Mouse (Mus musculus) spleen, postnatal 10 days (tissue): ENCODE measurements around the gene Brf1.

Source experiments
- DNase-seq, 2 experiments: peaks; one replicate each; pipeline ENCODE4 v3.0.0; 2021 to 2022; ENCODE audit warnings: low spot score in 2 of 2

The Brf1 gene

DNA sequence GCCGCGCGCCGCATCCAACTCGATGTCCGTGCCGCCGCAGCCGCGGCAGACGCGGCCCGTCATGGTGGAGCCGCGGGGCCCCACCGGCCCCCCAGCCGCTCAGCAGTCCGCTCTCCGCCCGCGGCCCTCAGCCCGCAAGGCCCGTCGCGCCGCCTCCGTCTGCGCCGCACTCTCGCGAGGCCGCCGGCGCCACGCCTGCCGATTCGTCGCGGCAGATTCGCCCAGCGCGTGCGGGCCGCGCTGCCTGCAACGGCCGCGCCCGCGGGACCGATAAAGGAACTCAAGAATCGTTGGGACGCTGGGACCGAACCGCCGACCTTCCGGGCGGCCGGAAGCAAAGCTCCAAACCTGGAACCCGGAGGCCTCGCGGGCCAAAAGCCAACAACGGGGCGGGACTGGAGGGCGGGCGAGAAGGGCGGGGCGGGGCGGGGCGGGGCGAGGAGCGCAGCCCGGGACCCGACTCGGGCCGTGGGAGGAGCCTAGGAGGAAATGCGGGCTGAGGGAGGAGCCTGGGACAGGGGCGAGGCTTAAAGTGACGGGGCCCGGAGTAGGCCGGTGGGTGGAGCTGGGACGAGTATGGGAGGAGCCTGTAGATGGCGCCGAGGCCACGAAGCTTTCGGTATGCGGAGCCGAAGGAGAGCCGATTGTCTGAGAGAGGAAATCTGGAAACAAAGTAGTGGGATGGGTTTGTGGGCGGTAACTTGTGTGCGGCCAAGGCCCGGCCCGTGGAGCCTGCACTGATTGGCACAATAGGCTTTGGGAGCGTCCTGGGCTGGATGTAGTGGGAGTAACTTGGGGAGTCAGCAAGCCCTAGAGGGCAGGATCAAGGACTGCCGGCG lies at the start of gene Brf1:
Gene Brf1 (minus strand): TSS at position 411 of the 839 bp plus-strand sequence.
- peak; percentile 94 to 98 for DNase-seq

DNA sequence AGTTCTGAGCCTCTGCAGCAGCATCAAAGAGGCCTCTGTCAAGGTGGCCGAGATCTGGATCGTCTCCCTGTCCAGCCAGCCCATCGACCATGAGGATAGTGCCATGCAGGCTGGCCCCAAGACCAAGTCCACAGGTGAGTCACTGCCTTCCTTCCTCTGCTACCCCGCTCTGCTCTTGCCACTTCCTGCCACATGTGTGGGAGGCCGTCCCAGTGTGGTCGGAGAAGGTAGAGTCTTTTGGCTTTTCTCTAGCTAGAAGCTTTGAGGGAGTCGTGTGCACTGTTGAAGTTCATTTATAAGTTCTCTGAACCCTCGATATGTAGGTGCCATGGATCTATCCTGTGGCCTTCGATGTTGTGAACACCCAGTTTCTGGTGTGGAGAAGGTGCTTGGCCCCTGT lies 49.3 kb upstream of the Brf1 start:
- DNase-seq: no peak

DNA sequence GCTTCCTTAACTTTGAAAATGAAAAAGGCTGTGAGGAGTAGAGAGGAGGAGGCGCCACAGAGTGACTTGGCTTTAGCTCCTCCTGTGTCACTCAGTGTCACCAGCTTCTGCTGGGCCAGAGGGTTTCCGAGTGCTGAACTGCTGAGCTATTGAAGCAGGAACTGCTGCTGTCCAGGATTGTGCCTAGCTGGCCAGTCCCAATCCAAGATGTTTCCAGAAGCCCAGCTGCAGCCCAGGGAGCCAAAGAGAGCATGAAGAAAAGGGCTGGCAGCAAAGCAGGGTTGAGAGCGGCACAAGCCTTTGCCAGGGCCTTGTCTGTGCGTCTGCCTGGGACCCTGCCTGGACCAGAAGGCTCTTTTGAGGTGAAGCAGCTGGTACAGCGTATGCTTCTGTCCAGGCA lies 47.6 kb upstream of the Brf1 start:
- no peak for DNase-seq

DNA sequence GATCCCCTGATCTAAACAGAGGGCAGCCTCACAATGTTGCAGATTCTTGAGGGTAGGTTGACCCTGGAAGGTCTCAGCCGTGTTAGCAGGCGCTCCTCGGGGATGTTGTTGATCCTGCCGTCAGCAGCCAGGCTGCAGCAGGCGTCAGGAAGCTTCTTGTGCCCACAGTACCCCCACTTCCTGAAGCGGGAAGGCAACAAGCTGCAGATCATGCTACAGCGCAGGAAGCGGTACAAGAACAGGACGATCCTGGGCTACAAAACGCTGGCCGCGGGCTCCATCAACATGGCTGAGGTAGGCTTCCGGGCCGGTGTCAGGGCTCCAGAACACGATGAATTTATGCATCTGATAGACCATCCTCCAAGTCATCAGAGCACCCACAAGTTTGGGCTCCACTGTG lies 46.4 kb upstream of the Brf1 start:
- DNase-seq: no peak

DNA sequence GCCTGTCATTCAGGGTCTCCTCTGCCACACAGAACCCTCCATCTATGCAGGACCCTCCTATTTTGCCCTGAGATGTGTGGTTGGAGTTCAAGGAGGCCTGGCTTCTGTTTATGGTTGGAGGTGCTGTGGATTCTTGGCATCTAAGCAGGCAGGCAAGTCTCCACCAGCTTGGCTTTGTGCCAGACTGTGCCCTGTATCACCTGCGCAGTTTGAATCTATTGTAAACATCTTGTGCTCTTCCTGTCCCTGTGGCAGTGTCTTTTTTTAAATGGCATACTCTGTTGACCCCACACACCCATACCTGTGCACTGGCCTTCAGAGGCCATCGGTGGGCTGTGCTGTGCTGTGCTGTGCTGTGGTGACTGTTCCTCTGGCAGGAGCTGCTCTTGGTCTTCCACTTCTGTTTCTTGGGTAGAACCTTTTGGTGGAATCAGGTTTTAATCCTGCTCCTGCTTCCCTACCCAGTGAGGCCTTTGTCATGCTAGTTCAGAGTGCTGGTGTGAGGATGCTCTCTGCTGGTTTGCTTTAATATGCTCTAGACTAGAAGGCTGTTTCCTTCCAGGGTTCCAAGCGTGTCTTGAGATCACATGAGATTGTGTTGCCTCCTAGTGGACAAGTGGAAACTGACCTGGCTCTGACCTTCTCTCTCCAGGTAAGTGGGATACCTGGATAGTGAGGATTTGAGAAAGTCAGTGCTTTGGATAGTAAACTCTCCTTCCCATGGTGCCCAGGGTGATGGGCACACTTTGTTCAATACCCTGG lies 44.6 kb upstream of the Brf1 start:
- DNase-seq: peak; percentile 38 to 60

DNA sequence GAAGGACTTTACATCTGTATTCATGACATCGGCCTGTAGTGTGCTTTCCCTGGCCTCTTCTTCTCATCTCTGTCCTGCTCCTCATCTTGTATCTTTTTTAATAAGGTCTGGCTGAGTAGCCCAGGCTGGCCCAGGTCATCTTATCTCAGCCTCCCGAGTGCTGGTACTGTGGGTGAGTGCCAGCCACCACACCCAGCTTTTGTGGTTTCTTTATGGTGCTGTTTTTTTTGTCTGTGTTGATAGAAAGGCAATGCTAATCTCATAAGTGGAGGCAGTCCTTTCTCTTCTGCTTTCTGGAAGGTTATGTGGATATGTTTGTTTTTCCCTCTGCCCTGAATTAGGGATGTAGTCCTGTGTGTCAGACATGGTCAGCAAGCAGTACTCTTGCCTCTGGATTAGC lies 42.0 kb upstream of the Brf1 start:
- peak in 1 of 2 experiments; percentile 59 for DNase-seq

DNA sequence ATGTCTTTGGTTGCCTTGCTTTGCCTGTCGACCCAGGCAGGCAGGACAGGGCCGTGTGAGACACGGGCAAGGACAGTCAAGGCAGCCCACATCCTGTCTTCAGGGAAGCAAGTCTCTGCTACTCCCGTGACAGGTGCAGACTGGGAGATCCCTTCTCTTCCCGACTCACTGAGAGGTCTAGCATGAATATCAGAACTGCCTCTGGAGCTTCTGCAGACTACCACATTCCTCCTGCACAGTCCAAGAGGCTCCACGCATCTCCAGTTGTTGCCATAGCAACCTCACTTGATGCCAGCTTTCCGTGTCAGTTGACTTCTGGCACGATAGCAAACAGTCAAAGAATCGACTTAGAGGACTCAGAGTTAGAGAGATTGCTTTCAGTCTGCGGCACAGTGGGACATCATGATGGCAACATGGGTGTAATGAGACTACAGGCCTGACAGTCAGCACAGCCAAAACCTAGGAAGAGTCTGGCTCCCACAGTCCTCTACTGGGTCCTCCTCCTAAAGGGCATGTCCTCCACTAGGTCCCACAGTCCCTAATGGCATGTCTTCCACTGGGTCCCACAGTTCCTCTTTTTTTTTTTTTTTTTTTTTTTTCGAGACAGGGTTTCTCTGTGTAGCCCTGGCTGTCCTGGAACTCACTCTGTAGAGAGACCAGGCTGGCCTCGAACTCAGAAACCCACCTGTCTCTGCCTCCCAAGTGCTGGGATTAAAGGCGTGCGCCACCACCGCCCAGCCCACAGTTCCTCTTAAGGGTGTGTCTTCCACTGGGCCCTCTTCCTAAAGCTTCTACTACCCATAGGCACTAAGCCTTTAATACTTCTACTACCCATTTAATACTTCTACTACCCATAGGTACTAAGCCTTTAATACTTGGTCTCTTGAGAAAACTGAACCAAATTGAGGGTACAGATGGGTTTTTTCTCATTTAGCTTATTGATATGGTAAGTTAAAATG lies 41.3 kb upstream of the Brf1 start:
- no peak for DNase-seq

DNA sequence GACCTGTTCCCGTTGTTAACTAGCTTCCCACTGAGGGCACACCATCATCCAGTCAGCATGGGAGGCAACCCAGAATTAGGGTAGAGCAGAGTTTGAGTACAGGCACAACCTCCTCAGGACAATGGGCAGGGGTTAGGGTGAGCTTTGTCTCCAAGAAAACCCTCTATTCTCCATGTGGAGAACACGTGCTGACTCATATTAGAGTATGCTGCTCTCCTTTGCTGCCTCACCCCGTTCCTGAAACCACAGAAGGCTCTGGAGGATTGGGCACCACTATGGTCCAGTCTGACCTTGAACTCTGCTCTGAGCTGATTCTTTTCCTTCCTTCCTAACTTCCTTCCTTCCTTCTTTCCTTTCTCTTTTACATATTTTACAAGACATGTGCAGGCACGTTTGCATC lies 37.9 kb upstream of the Brf1 start:
- DNase-seq: no peak

DNA sequence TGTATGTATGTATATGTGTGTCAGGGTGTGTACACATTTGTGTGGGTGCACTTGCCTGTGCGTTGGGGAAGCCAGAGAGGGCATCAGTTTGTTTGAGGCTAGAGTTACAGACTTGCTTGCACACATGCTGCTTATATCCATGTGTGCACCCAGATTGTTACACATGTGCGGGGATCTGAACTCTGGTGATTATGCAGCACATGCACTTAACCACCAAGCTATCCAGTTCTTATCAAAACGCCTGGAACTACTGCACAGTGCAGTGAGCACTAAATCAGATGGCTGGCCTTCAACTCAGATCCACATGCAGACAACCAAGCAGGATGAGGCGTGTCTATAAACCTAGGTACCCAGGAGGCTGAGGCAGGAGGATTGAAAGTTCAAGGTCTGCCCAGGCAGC lies 36.5 kb upstream of the Brf1 start:
- DNase-seq: no peak

DNA sequence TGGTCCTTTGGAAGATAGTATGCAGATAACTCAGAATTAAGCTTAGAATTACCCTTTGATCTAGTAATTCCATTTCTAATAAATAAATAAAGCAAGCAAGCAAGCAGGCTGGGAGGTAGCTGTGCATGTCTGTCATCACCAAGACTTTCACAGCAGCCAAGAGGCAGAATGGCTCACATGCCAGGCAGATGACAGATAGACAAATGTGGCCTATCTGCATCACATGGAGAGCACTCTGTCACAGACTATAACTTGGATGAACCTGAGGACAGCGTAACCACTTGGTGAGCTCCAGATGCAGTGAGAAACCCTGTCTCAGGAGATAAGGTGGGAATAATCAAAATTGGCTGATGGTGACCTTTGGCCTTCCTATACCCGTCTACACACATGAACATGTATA lies 34.6 kb upstream of the Brf1 start:
- no peak for DNase-seq

DNA sequence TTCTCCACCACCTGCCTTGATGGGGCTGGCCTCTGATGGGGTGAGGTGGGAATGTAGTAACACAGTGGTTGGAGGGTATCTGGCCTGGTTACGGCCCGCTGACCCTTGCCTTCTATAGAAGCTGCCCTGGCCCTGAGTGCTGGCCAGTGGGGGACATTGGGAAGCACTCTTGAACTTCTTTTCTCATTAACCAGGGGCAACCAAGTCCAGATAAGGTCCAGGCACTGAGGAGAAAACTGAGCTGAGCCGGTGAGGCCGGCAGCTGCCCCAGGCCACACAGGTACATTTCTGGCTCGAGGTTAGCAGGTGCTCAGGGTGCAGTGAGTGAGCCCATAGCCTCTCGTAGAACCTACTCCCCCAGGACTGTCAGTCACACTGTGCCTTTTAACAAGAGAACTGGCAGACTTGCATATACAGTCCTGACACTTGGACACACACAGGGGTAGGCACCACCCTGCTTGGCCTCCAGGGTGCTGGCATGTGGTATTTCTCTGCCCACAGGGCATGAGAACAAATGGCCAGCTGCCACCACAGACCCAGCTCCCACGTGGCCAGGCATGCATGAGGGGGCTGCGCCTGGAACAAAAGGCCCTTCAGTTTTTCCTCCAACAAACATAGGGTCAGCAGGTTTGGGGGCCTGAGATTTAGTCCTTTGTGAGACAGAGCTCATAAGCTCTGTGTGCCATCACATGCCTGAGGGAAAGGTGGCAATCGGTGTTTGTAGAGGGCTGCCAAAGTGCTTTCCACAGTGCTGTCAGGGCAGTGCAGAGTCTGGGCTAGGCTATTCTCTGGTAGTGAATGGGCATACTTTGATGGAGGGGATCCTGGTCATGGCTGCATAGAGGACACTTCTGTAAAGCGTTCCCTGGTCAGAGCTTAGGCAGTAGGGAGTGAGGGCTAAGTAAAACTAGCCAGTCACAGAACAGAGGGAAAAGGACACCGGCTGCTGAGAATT lies 32.1 kb upstream of the Brf1 start:
- no peak for DNase-seq

DNA sequence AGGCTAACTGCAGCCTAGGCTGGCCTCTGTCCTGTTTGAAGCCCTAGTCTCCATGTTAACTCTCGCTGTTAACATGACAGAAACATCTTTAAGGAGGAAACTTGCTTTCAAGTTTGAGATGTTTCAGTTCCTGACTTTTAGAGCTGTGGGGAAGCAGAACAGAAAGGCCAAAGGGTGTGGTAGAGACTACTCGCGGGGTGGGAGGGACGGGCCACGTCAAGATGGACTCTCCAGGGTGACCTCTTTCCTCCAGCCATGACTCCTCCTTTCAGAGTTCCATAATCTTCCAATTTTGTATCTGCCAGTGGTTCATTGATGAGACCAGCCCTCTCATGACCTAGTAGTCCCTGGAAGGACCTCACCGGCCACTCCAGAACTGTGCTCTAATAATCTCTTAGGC lies 30.9 kb upstream of the Brf1 start:
- no peak for DNase-seq

DNA sequence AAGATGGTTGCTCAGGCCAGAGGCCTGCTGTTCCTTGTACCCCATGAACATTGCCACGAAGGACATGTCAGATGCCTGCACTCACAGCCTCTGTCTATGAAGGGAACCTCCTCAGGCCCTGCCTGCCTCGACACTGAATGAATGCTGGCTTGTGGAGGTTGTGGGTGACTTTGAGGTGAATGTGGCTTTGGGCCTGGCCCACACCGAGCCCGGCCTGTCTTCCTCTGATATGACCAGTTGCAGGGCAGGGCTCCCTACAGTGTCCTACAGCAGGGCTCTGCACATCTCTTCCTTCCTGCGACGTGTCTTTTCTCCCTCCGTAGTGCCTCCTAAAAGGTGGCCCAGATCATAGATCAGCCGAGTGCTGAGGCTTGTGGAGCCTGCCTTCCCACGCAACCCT lies 30.5 kb upstream of the Brf1 start:
- peak; percentile 70 to 74 for DNase-seq

DNA sequence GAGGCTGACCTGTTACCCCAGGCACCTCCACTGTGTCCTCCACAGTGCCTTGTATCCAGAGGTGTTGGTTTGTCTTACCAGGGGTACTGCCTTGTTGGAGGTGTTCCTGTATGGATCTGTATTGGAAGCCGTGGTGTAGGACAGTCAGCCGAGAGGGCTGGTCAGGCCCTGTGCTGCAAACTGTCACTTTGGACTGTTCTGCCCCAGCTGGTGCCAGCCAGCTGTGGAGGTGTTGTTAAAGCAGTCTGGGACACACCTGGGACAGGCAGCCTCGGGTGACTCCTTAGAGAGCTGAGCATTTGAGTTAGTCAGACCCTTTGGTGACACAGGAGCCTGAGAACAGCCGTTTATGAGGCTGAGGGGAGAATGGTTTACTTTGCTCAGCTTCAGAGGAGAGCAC lies 29.5 kb upstream of the Brf1 start:
- no peak for DNase-seq

DNA sequence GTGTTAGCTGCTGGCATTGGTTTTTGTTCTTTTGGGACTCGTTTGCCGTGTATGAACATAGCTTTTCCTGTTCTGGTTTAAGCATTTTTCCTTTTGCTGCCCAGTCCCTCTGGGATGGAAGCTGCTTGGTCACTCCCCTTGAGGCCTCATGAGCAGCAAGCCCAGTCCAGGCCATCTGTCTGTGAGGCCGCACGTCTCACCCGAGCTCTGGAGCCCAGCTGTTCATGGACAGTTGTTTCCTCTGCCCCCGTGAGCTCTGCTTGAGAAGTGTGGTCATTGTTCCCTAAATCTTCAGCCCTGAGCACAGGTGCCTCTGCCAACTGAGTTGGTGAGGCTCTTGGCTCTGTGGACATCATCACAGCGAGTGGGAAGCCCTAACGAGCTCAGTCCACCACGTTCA lies 28.4 kb upstream of the Brf1 start:
- DNase-seq: no peak

DNA sequence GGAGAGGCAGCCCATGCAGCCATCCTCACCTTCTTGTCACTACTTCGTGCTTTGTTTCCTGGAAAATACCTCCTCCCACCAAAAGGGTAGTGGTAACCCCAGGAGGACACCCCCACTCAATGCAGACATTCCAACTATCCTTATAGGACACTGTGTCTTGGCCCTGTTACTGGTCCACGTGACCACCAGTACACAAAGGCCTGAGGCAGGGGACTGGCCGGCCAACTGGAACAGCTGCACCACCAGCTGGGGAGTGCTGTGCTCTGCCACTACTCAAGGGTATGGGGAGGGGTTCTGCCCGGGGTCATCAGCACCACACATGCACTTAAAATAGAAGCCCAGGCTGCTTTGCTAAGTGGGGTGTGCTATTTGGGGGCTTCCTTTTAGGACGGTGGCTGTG lies 27.6 kb upstream of the Brf1 start:
- no peak for DNase-seq

DNA sequence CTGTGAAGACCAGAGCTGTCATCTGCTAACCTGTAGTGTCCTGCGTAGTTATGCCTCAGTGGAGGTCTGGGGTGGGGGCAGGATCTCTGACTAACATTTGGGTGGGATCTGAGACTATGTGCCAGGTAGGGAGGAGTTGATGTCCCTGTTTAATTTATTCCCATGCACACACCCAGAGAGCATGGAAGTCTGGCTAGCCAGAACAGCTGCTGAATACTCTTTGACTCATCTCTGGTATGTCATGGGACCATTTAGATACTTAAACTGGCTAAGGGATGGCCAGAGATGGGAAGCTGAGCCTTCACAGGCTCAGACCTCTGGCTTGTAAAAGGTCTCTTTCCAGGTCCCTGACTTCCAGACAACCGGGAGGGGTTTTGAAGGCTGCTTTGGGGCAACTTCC lies 27.0 kb upstream of the Brf1 start:
- no peak for DNase-seq

DNA sequence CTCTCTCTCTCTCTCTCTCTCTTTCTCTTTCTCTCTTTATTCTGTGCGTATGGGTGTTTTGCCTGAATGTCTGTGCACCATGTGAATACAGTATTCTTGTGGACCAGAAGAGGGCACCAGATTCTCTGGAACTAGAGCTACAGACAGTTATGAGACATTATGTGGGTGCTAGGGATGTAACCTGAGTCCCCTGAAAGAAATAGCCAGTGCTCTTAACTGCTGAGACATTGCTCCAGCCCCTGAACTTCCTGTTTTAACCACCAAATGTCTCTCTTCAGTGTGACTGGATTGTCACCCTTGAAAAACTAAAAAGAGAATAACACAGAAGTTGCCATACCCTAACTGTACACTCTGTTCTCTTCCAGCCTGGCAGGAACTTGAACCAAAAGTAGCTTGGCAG lies 26.1 kb upstream of the Brf1 start:
- no peak for DNase-seq

DNA sequence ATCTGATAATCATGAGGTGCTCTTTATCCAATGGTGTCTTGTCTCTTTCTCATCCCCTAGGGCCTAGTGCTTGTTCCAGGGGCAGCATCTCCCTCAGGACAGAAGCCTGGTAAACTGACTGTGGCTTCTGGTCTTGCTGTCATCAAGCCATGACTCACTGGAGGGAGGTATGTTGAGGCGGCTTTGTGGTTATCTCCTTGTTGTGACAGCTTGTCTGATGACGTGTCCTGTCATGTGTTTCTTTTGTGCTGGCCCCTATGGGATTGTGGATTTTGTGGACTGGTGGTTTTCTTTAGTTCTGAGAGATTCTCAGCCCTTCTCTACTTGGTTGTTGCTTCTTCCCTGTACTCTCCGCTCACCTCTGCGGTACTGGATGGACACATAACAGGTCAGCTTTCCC lies 22.6 kb upstream of the Brf1 start:
- no peak for DNase-seq

DNA sequence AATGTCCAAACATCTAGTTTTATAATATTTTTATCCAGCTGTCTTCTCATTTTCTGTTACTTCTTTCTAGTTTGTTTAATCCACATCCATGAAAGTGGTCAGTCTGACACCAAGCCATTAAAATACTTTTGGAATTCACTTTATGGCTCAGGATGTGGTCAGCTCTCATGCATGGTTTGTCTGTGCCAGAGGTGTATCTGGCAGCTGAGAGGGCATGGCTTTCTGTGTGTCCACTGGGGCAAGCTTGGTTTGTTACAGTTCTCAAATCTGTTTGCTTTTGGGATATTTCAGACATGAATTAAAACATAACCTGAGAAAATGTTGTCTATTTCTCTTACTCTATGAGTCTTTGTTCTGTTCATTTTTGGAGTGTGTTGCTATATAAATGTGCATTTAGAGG lies 21.0 kb upstream of the Brf1 start:
- DNase-seq: no peak

DNA sequence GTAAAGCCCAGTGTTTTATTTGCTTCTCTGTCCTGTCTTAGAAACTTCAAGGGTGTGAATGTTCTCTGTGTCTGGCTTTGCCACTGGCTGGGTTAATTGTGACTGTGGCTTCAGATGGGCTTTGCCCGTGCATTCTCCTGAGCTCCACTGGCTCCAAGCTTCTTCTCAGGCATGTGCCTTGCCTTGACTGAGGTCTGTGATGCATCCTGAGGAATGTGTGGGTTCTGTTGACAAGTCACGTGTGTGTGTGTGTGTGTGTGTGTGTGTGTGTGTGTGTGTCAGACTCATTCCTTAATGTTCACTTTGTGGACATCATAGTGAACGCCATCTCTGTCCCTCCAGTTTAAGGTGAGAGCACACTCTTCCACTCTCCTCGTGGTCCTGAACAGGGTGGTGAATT lies 18.3 kb upstream of the Brf1 start:
- no peak for DNase-seq
